Mouse (Mus musculus) lung, postnatal 36 days (tissue): ENCODE data around the gene Cyb5b.
"Not testable (repeated sequence)": the region's sequence is repeated elsewhere in the genome, so short reads cannot be mapped to it uniquely, and the experiment has no call there.

ENCODE experiments used
- DNase-seq: peaks from one replicate; pipeline ENCODE4 v3.0.0; 2022; ENCODE audit warnings: mixed read lengths

Cyb5b gene

GRCm38 (mm10) chr8:107150404-107151157 lies at the start of gene Cyb5b:
Gene Cyb5b (plus strand): TSS chr8:107150640.
- DNase-seq = peak; percentile 97

- peak; percentile 84 for DNase-seq
Observed at GRCm38 (mm10) chr8:107104547-107104946, 45.9 kb upstream of the Cyb5b start.

- not testable (repeated sequence) for DNase-seq
Observed at GRCm38 (mm10) chr8:107108089-107108488, 42.4 kb upstream of the Cyb5b start.

GRCm38 (mm10) chr8:107108978-107109720 lies 41.3 kb upstream of the Cyb5b start:
- DNase-seq = no peak

- DNase-seq = no peak
Observed at GRCm38 (mm10) chr8:107109816-107110435, 40.5 kb upstream of the Cyb5b start.

- DNase-seq = no peak
Observed at GRCm38 (mm10) chr8:107110629-107111330, 39.7 kb upstream of the Cyb5b start.

GRCm38 (mm10) chr8:107111340-107112105 lies 38.9 kb upstream of the Cyb5b start:
- peak; percentile 38 for DNase-seq

GRCm38 (mm10) chr8:107113209-107113608 lies 37.2 kb upstream of the Cyb5b start:
- DNase-seq = no peak

GRCm38 (mm10) chr8:107114150-107115007 lies 36.1 kb upstream of the Cyb5b start:
- DNase-seq = peak; percentile 45

- no peak for DNase-seq
Observed at GRCm38 (mm10) chr8:107115008-107115320, 35.5 kb upstream of the Cyb5b start.

GRCm38 (mm10) chr8:107116023-107116422 lies 34.4 kb upstream of the Cyb5b start:
- peak; percentile 96 for DNase-seq

GRCm38 (mm10) chr8:107117019-107117418 lies 33.4 kb upstream of the Cyb5b start:
- DNase-seq = peak; percentile 83

GRCm38 (mm10) chr8:107118803-107119233 lies 31.6 kb upstream of the Cyb5b start:
- peak; percentile 45 for DNase-seq

GRCm38 (mm10) chr8:107119412-107119811 lies 31.0 kb upstream of the Cyb5b start:
- DNase-seq = no peak

GRCm38 (mm10) chr8:107120806-107121205 lies 29.6 kb upstream of the Cyb5b start:
- DNase-seq = no peak

GRCm38 (mm10) chr8:107121681-107122291 lies 28.7 kb upstream of the Cyb5b start:
- DNase-seq = no peak

- DNase-seq = no peak
Observed at GRCm38 (mm10) chr8:107123063-107123614, 27.3 kb upstream of the Cyb5b start.

GRCm38 (mm10) chr8:107124343-107124742 lies 26.1 kb upstream of the Cyb5b start:
- no peak for DNase-seq

- peak; percentile 78 for DNase-seq
Observed at GRCm38 (mm10) chr8:107129171-107130025, 21.0 kb upstream of the Cyb5b start.

GRCm38 (mm10) chr8:107130028-107130427 lies 20.4 kb upstream of the Cyb5b start:
- no peak for DNase-seq
